Mouse (Mus musculus): ENCODE data around the gene Yeats2.

Gene Yeats2

DNA sequence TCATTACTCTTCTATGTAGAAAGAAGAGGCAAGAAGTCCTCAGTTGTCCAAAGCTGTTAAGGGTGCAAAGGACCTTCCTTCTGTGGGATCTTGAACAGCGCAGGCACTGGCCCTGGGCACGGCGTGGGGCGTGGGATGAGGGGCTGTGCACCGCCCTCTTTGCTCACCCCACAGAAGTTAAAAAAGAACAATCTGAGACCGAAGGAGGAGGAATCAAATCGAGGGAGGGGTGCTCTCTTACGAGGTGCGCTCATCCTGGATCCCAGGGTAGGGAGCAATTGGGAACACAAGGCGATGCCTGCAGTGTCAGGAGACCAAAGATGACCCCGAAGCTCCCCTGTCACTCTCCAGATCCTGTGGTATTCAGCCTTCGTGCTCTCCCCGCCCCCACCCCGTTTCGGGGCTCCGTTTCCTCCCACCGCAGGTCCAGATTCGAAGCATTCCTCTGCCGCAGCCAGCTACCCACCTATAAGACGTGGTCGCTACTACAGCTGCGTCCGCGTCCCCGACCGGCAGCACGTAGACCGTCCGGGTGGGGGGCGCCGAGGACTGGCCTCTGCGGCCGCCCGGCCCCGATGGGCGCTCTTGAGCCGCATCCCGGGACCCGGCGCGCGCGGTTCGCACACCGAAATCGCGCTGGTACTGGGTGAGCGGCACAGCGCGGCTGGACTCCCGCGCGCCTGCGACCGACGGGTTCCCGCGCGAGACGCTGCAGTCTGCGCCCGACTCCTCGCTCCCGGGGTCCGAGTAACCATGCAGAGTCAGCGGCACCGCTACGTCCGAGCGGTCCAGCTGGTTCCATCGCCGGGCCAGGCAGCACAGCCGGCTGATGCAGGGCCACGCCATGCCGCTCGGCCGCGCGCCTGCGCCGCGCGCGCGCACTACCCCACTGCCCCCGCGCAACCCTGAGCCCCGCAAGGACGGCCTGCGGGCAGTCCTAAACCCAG lies 99.9 kb downstream of the Yeats2 start, which contains the start of gene Map6d1:
TSS of gene Map6d1 (minus strand) at position 891 of the 947 bp plus-strand sequence.
- no peaks in the 10 kb centered on the region for H3K36me3 ChIP-seq (ENCODE audit: insufficient read depth, low read length)
- H3K4me1 ChIP-seq (replicated peaks; ENCODE audit: low read depth, low read length) = peaks cover 12% of the 10 kb centered on the region
- peak within 1 kb of the TSS; percentile 91 for H3K4me3 ChIP-seq (replicated peaks; ENCODE audit: low read length)
- H3K9me3 ChIP-seq (ENCODE audit: low read length) = no peaks in the 10 kb centered on the region
- TF ChIP-seq CTCF (conservative IDR thresholded peaks at IDR 0.05; ENCODE audit: low read length) (no peak), NANOG (IDR thresholded peaks at IDR 0.05; ENCODE audit: borderline replicate concordance, low read length) (no peak), POU5F1 (IDR thresholded peaks at IDR 0.05; ENCODE audit: borderline replicate concordance, low read length) (no peak)
- peaks cover 57% of the 10 kb centered on the region for H3K27me3 ChIP-seq (ENCODE audit: insufficient read depth, low read length)

- Histone ChIP-seq H3K36me3 (ENCODE audit: insufficient read depth, low read length) (no peaks in the 10 kb centered on the region), H3K4me3 (replicated peaks; ENCODE audit: low read length) (no peak overlapping the region), H3K4me1 (replicated peaks; ENCODE audit: low read depth, low read length) (no peaks in the 10 kb centered on the region), H3K9me3 (ENCODE audit: low read length) (no peaks in the 10 kb centered on the region), H3K27me3 (ENCODE audit: insufficient read depth, low read length) (peaks cover 10% of the 10 kb centered on the region)
- TF ChIP-seq NANOG (IDR thresholded peaks at IDR 0.05; ENCODE audit: borderline replicate concordance, low read length) = no peak
- TF ChIP-seq CTCF (conservative IDR thresholded peaks at IDR 0.05; ENCODE audit: low read length) = no peak
- TF ChIP-seq POU5F1 (IDR thresholded peaks at IDR 0.05; ENCODE audit: borderline replicate concordance, low read length) = no peak
These were observed 106.2 kb downstream of the Yeats2 start for GRCm38 (mm10) chr16:20247103-20247502.

DNA sequence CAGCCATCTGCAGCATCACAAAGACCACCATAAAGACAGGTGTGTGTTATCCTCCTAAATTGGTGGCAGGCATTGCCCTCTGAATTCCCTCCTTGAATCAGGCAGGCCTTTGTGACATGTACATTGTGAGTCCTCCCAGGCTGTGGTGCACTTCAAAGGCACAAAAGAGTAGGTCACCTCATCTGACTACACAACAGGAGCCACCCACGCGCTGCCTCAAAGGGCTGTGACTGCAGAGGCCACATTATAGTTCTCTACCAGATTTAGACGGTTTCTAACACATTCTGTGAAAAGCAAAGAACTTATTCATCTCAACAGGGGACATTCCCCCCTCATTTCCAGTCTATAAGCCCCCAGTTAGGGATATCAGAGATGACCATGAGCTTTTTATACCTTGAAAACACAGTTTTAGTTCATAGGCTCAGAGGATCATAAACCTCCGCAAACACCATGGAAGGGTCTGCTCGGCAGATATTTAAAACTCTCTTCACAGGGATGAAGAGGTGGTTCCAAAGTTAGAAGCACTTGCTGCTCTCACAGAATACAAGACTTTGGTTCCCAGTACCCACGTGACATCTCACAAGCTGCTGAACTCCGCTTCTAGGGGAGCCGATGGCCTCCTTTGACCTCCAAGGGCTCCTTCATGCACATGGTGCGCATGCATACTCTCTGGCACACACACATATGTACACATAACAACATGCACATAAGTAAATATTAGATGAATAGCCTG lies 107.7 kb downstream of the Yeats2 start:
- Histone ChIP-seq H3K4me1 (replicated peaks; ENCODE audit: low read depth, low read length) (no peaks in the 10 kb centered on the region), H3K36me3 (ENCODE audit: insufficient read depth, low read length) (no peaks in the 10 kb centered on the region), H3K27me3 (ENCODE audit: insufficient read depth, low read length) (peaks cover 4% of the 10 kb centered on the region; the same call in 1 of the 2 replicates), H3K9me3 (ENCODE audit: low read length) (peaks cover 5% of the 10 kb centered on the region; the same call in 1 of the 2 replicates), H3K4me3 (replicated peaks; ENCODE audit: low read length) (no peak overlapping the region)
- TF ChIP-seq NANOG (IDR thresholded peaks at IDR 0.05; ENCODE audit: borderline replicate concordance, low read length) = no peak
- no peak for TF ChIP-seq CTCF (conservative IDR thresholded peaks at IDR 0.05; ENCODE audit: low read length)
- no peak for TF ChIP-seq POU5F1 (IDR thresholded peaks at IDR 0.05; ENCODE audit: borderline replicate concordance, low read length)

- Histone ChIP-seq H3K4me3 (replicated peaks; ENCODE audit: low read length) (no peak overlapping the region), H3K4me1 (replicated peaks; ENCODE audit: low read depth, low read length) (no peaks in the 10 kb centered on the region), H3K9me3 (ENCODE audit: low read length) (peaks cover 31% of the 10 kb centered on the region), H3K27me3 (ENCODE audit: insufficient read depth, low read length) (no peaks in the 10 kb centered on the region; the same call in 1 of the 2 replicates), H3K36me3 (ENCODE audit: insufficient read depth, low read length) (no peaks in the 10 kb centered on the region)
- TF ChIP-seq NANOG (IDR thresholded peaks at IDR 0.05; ENCODE audit: borderline replicate concordance, low read length) (no peak), CTCF (conservative IDR thresholded peaks at IDR 0.05; ENCODE audit: low read length) (no peak), POU5F1 (IDR thresholded peaks at IDR 0.05; ENCODE audit: borderline replicate concordance, low read length) (no peak)
These were observed 117.1 kb downstream of the Yeats2 start for GRCm38 (mm10) chr16:20257926-20258325.

- H3K4me1 ChIP-seq (replicated peaks; ENCODE audit: low read depth, low read length) = no peaks in the 10 kb centered on the region
- TF ChIP-seq POU5F1 (IDR thresholded peaks at IDR 0.05; ENCODE audit: borderline replicate concordance, low read length) (no peak), NANOG (IDR thresholded peaks at IDR 0.05; ENCODE audit: borderline replicate concordance, low read length) (no peak), CTCF (conservative IDR thresholded peaks at IDR 0.05; ENCODE audit: low read length) (no peak)
These were observed 124.2 kb downstream of the Yeats2 start for GRCm38 (mm10) chr16:20265089-20265488.

GRCm38 (mm10) chr16:20271339-20271738 lies 130.5 kb downstream of the Yeats2 start:
- Histone ChIP-seq H3K36me3 (ENCODE audit: insufficient read depth, low read length) (no peaks in the 10 kb centered on the region), H3K4me1 (replicated peaks; ENCODE audit: low read depth, low read length) (no peaks in the 10 kb centered on the region), H3K4me3 (replicated peaks; ENCODE audit: low read length) (no peak overlapping the region), H3K9me3 (ENCODE audit: low read length) (no peaks in the 10 kb centered on the region), H3K27me3 (ENCODE audit: insufficient read depth, low read length) (0 out of 2 replicates have a peak, but pooled peaks cover 3% of the 10 kb centered on the region)
- TF ChIP-seq NANOG (IDR thresholded peaks at IDR 0.05; ENCODE audit: borderline replicate concordance, low read length) (no peak), POU5F1 (IDR thresholded peaks at IDR 0.05; ENCODE audit: borderline replicate concordance, low read length) (no peak), CTCF (conservative IDR thresholded peaks at IDR 0.05; ENCODE audit: low read length) (no peak)

More at GRCm38 (mm10) chr16:20265089-20265488, 124.2 kb downstream of the Yeats2 start:
- Histone ChIP-seq H3K4me3 (replicated peaks; ENCODE audit: low read length) (no peak overlapping the region), H3K9me3 (ENCODE audit: low read length) (no peaks in the 10 kb centered on the region), H3K36me3 (ENCODE audit: insufficient read depth, low read length) (no peaks in the 10 kb centered on the region), H3K27me3 (ENCODE audit: insufficient read depth, low read length) (peaks cover 3% of the 10 kb centered on the region; the same call in 1 of the 2 replicates)

- Histone ChIP-seq H3K4me3 (replicated peaks; ENCODE audit: low read length) (no peak overlapping the region), H3K9me3 (ENCODE audit: low read length) (no peaks in the 10 kb centered on the region), H3K36me3 (ENCODE audit: insufficient read depth, low read length) (peaks cover 2% of the 10 kb centered on the region), H3K27me3 (ENCODE audit: insufficient read depth, low read length) (0 out of 2 replicates have a peak, but pooled peaks cover 3% of the 10 kb centered on the region), H3K4me1 (replicated peaks; ENCODE audit: low read depth, low read length) (no peaks in the 10 kb centered on the region)
- TF ChIP-seq NANOG (IDR thresholded peaks at IDR 0.05; ENCODE audit: borderline replicate concordance, low read length) = no peak
- no peak for TF ChIP-seq POU5F1 (IDR thresholded peaks at IDR 0.05; ENCODE audit: borderline replicate concordance, low read length)
- no peak for TF ChIP-seq CTCF (conservative IDR thresholded peaks at IDR 0.05; ENCODE audit: low read length)
These were observed 132.1 kb downstream of the Yeats2 start for GRCm38 (mm10) chr16:20272994-20273393.

- TF ChIP-seq POU5F1 (IDR thresholded peaks at IDR 0.05; ENCODE audit: borderline replicate concordance, low read length) = no peak
- TF ChIP-seq NANOG (IDR thresholded peaks at IDR 0.05; ENCODE audit: borderline replicate concordance, low read length) = no peak
- TF ChIP-seq CTCF (conservative IDR thresholded peaks at IDR 0.05; ENCODE audit: low read length) = no peak
- no peaks in the 10 kb centered on the region for H3K27me3 ChIP-seq (ENCODE audit: insufficient read depth, low read length)
- H3K36me3 ChIP-seq (ENCODE audit: insufficient read depth, low read length) = peaks cover 64% of the 10 kb centered on the region
- no peak overlapping the region for H3K4me3 ChIP-seq (replicated peaks; ENCODE audit: low read length)
- H3K4me1 ChIP-seq (replicated peaks; ENCODE audit: low read depth, low read length) = peaks cover 17% of the 10 kb centered on the region
- H3K9me3 ChIP-seq (ENCODE audit: low read length) = no peaks in the 10 kb centered on the region
These were observed 138.5 kb downstream of the Yeats2 start for GRCm38 (mm10) chr16:20279395-20279794.

Data from E14TG2a.4 (cell line).